Mouse (Mus musculus): Measurements from ENCODE around the gene Tbl1xr1. TPM values are rescaled to one million over a fixed set of nuclear protein-coding genes. Genes with fewer than 3 reads are reported as not detected.
A peak's percentile ranks its signal among the peaks of the same experiment; 100 is the strongest.

Gene Tbl1xr1
- 14.4 and 20.2 TPM in 2 replicates for polyA plus RNA-seq (2014; fragmentation: Nextera tagmentation; extraction: Ambion mirVana)

DNA sequence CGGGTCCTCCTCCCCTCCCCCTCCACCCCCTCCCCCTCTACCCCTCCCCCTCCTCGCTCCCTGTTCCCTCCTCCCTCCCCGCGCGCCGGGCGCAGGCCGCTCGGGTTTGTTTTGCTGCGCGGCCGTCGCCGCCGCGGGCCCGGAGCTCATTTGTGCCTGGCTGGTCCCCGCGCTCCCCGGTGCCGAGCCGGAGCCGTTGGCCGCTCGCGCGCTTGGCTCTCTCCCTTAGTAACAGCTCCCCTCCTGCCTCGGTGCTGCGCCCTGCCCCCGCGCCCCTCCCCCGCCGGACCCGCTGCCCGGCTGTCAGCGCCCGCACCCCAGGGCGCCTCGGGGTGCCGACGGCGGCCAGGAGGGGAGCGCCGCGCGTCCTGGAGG is at the start of gene Tbl1xr1:
Gene Tbl1xr1, plus strand, starts transcription at position 92 of the 375 bp plus-strand sequence.
- Histone ChIP-seq H3K36me3 (ENCODE audit: control insufficient read depth, insufficient read depth, low read length) (no peaks in the 10 kb centered on the region), H3K9ac (ENCODE audit: low read length) (peak within 1 kb of the TSS; percentile 94), H3K4me1 (ENCODE audit: control insufficient read depth, insufficient read depth, low read length) (peaks cover 28% of the 10 kb centered on the region), H3K9me3 (replicated peaks; ENCODE audit: control insufficient read depth, low read length) (no peaks in the 10 kb centered on the region), H3K4me3 (ENCODE audit: low read depth, low read length) (peak within 1 kb of the TSS; percentile 89), H3K27me3 (replicated peaks; ENCODE audit: control insufficient read depth, insufficient read depth, low read length) (no peaks in the 10 kb centered on the region), H3K27ac (ENCODE audit: low read depth, low read length) (peak within 1 kb of the TSS; percentile 99), H3K4me2 (ENCODE audit: low read length) (peak within 1 kb of the TSS; percentile 75)
- DNase-seq (ENCODE audit: low spot score) = peak; percentile 95
- WGBS = 1% methylated on average over 28 of the region's 46 CpGs
- ATAC-seq = peak; percentile 91

DNA sequence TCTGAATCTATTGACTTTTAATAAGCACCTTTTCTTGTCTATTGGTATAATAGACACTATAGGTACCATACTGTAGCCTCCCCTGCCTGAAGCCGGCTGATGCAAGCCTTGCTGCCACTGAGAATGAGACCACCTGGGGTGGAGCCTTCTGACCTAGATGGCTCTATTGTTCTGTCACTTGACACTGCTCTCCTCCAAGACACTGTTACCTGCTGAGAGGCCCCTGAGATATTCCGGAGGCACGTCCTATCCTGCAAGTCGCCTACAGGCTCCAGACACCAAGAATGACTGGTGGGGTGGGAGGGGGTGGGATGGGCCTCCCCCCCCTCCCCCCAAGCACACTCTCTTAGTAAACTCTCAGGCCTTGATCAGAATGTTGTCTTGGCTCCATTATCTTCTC is 38.4 kb upstream of the Tbl1xr1 start:
- Histone ChIP-seq H3K4me3 (ENCODE audit: low read depth, low read length) (no peak overlapping the region), H3K4me2 (ENCODE audit: low read length) (no peak overlapping the region), H3K27ac (ENCODE audit: low read depth, low read length) (no peak overlapping the region), H3K9ac (ENCODE audit: low read length) (no peak overlapping the region), H3K36me3 (ENCODE audit: control insufficient read depth, insufficient read depth, low read length) (no peaks in the 10 kb centered on the region), H3K9me3 (replicated peaks; ENCODE audit: control insufficient read depth, low read length) (no peaks in the 10 kb centered on the region), H3K4me1 (ENCODE audit: control insufficient read depth, insufficient read depth, low read length) (no peaks in the 10 kb centered on the region), H3K27me3 (replicated peaks; ENCODE audit: control insufficient read depth, insufficient read depth, low read length) (no peaks in the 10 kb centered on the region)
- no peak for DNase-seq (ENCODE audit: low spot score)
- ATAC-seq = no peak
- WGBS = 10% methylated on average over 4 of the region's 4 CpGs

DNA sequence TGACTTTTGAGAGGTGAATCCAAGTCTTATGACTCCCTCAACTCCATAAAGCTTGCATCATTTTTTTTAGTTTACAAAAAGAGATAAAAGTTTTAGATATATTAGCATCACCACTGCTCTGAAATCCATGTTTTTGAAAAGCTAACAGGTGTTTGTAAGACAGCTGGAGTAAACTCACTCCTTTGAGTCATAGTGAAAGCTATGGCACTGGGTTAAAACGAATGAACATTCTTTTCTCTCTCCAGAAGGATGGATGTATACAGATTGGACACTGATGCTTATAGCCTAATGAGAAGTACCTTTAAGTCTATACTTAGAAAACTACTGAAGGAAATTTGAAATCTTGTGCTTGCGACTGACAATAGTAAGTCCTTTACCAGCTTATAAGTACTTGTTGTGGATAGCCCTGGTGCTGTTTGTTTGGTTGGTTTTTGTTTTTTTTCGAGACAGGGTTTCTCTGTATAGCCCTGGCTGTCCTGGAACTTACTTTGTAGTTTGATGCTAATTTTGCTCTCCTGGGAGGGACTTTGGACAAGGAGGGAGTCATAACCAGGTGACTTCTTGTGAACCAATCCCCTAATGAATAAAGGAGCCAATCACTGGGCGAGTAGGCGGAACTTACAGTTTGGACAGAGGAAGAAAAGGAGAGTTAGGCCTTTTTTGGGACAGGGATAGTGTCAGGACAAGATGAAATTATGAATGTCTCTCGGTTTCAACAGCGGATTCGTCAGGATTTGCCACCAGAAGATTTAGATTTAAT is 37.2 kb upstream of the Tbl1xr1 start:
- no peak for ATAC-seq
- no peaks in the 10 kb centered on the region for H3K4me1 ChIP-seq (ENCODE audit: control insufficient read depth, insufficient read depth, low read length)
- no peaks in the 10 kb centered on the region for H3K9me3 ChIP-seq (replicated peaks; ENCODE audit: control insufficient read depth, low read length)

DNA sequence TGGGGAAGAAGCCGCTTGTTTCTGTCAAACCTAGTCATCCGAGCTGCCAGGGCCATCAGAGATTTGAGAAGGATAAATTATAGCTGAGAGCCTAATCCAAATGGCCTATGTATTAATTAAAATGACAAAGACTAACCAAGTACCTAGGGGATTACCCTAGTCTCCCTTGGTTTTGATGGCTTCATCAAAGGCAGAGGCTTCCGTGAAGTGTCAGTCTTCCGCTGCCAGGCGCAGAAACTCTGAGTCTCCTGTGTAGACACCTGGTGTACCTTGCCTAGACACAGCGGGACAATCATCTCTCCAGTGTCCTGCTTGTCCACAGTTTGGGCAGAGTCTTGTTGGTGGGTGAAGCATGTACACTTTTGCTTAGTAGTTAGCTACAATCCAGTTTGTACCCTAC is 35.8 kb upstream of the Tbl1xr1 start:
- Histone ChIP-seq H3K4me3 (ENCODE audit: low read depth, low read length) (no peak overlapping the region), H3K27me3 (replicated peaks; ENCODE audit: control insufficient read depth, insufficient read depth, low read length) (no peaks in the 10 kb centered on the region), H3K27ac (ENCODE audit: low read depth, low read length) (no peak overlapping the region), H3K9ac (ENCODE audit: low read length) (no peak overlapping the region), H3K36me3 (ENCODE audit: control insufficient read depth, insufficient read depth, low read length) (no peaks in the 10 kb centered on the region), H3K4me2 (ENCODE audit: low read length) (no peak overlapping the region), H3K4me1 (ENCODE audit: control insufficient read depth, insufficient read depth, low read length) (no peaks in the 10 kb centered on the region), H3K9me3 (replicated peaks; ENCODE audit: control insufficient read depth, low read length) (no peaks in the 10 kb centered on the region)
- 81% methylated on average over 6 of the region's 6 CpGs for WGBS
- no peak for DNase-seq (ENCODE audit: low spot score)
- no peak for ATAC-seq

More for the DNA sequence above, 37.2 kb upstream of the Tbl1xr1 start:
- H3K27me3 ChIP-seq (replicated peaks; ENCODE audit: control insufficient read depth, insufficient read depth, low read length) = no peaks in the 10 kb centered on the region
- DNase-seq (ENCODE audit: low spot score) = no peak
- H3K27ac ChIP-seq (ENCODE audit: low read depth, low read length) = no peak overlapping the region
- H3K9ac ChIP-seq (ENCODE audit: low read length) = no peak overlapping the region
- no peak overlapping the region for H3K4me2 ChIP-seq (ENCODE audit: low read length)
- no peak overlapping the region for H3K4me3 ChIP-seq (ENCODE audit: low read depth, low read length)
- 90% methylated on average over 8 of the region's 8 CpGs for WGBS
- no peaks in the 10 kb centered on the region for H3K36me3 ChIP-seq (ENCODE audit: control insufficient read depth, insufficient read depth, low read length)

DNA sequence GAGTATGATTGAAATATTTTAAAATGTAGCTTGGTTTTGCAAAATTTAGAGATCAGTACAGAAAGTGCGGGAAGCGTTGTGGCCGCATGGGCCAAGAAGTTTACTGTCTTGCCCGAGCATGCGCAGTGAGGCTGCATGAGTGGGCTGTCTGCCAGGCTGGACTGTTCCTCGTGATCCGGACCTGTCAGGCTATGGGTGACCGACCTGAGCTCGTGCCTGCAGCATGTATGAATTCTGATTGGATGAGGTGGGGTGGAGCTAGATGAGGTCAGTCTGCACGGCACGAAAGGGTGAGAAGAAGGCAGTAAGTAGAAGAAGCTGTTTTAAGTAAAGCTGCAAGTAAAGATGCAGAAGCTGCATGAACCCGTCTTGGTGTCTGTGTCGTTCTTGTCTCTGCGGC is 29.2 kb upstream of the Tbl1xr1 start:
- Histone ChIP-seq H3K36me3 (ENCODE audit: control insufficient read depth, insufficient read depth, low read length) (no peaks in the 10 kb centered on the region), H3K4me1 (ENCODE audit: control insufficient read depth, insufficient read depth, low read length) (no peaks in the 10 kb centered on the region), H3K27ac (ENCODE audit: low read depth, low read length) (no peak overlapping the region), H3K4me2 (ENCODE audit: low read length) (no peak overlapping the region), H3K9ac (ENCODE audit: low read length) (no peak overlapping the region), H3K27me3 (replicated peaks; ENCODE audit: control insufficient read depth, insufficient read depth, low read length) (no peaks in the 10 kb centered on the region), H3K9me3 (replicated peaks; ENCODE audit: control insufficient read depth, low read length) (no peaks in the 10 kb centered on the region), H3K4me3 (ENCODE audit: low read depth, low read length) (no peak overlapping the region)
- DNase-seq (ENCODE audit: low spot score) (no peak), ATAC-seq (no peak)
- WGBS = 89% methylated on average over 14 of the region's 14 CpGs

DNA sequence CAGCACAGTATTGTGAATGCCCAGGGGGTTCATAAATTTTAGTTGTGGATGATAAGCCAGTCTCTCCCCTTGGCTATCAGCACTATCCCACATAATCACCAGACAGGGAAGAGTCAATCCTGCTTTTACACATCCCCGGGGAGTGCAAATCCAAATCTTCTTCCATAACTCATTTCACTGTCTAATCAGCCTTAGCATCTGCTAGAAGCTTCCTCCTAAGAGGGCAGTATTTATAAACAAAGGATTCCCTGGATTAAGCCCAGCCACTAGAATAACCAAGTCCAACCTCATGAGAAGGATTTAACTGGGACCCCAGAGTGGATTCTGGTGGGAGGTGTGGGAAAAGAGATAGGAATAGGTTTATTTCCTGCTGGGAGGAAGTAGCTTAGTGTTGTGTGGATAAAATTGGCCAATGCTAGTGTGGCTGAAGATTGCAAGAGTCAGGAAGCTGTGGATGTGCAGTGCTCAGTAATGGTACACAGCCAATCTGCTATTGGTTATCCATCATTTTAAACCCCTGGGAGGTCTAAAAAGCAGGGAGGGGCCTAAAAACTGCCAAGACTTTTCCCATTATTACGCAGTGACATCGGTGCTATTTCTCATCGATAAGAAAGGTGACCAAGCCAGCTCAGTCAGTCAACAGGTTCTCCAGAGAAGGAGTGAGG is 19.7 kb upstream of the Tbl1xr1 start:
- no peaks in the 10 kb centered on the region for H3K9me3 ChIP-seq (replicated peaks; ENCODE audit: control insufficient read depth, low read length)
- no peaks in the 10 kb centered on the region for H3K27me3 ChIP-seq (replicated peaks; ENCODE audit: control insufficient read depth, insufficient read depth, low read length)
- H3K4me3 ChIP-seq (ENCODE audit: low read depth, low read length) = no peak overlapping the region
- ATAC-seq (no peak), DNase-seq (ENCODE audit: low spot score) (no peak)
- no peak overlapping the region for H3K4me2 ChIP-seq (ENCODE audit: low read length)
- no peak overlapping the region for H3K27ac ChIP-seq (ENCODE audit: low read depth, low read length)
- H3K9ac ChIP-seq (ENCODE audit: low read length) = no peak overlapping the region
- H3K36me3 ChIP-seq (ENCODE audit: control insufficient read depth, insufficient read depth, low read length) = no peaks in the 10 kb centered on the region
- H3K4me1 ChIP-seq (ENCODE audit: control insufficient read depth, insufficient read depth, low read length) = no peaks in the 10 kb centered on the region
- WGBS = 93% methylated on average over 4 of the region's 4 CpGs

DNA sequence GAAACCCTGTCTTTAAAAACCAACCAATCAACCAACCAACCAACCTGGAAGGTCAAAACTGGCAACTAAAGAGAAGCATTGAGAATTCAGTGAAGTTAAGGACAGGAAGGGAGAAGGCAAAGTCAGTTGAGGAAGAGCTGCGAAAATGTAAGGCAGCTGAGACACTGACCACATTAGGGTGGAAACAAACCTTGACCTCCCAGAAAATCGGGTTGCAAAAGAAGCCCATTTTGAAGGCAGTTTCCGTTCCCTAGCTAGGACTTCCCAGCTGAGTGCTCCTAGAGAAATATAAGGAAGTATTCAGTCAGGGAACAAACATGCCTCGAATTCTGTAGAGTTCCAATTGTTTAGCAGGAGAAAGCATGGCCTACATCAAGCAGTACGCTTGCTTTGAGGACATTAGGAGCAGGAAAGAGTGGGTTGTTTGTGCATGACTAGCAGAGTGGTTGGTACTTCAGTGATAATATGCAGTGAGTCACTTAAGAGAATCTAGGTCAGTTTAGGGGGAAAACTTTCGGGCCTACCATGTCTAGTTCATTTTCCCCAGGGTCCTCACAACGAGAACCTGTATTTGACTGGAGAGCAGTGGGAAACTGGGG is 18.1 kb upstream of the Tbl1xr1 start:
- ATAC-seq = no peak

DNA sequence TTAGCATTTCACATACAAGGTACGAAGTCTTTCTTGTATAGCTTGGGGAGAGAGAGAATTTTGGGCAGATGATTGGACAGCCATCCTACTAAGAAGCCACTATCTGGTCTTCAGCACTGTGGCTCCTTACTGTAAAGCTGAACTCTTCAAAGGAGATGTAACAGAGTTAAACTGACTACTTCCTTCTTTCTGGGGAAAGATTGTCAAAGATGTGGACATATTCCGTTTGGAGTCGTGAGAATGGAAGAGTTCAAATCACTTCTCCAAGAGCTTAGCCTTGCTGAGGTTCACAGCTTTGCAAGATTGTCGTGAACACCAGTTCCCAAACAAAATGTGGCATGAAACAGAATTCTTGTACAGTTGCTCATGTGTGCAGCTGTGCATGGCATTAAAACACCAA is 15.3 kb upstream of the Tbl1xr1 start:
- H3K4me2 ChIP-seq (ENCODE audit: low read length) = no peak overlapping the region
- WGBS = 91% methylated on average over 4 of the region's 4 CpGs
- ATAC-seq = no peak
- no peaks in the 10 kb centered on the region for H3K27me3 ChIP-seq (replicated peaks; ENCODE audit: control insufficient read depth, insufficient read depth, low read length)
- no peak for DNase-seq (ENCODE audit: low spot score)
- no peaks in the 10 kb centered on the region for H3K4me1 ChIP-seq (ENCODE audit: control insufficient read depth, insufficient read depth, low read length)
- H3K27ac ChIP-seq (ENCODE audit: low read depth, low read length) = no peak overlapping the region
- no peaks in the 10 kb centered on the region for H3K36me3 ChIP-seq (ENCODE audit: control insufficient read depth, insufficient read depth, low read length)
- no peaks in the 10 kb centered on the region for H3K9me3 ChIP-seq (replicated peaks; ENCODE audit: control insufficient read depth, low read length)
- H3K4me3 ChIP-seq (ENCODE audit: low read depth, low read length) = no peak overlapping the region
- no peak overlapping the region for H3K9ac ChIP-seq (ENCODE audit: low read length)

More for the DNA sequence above, 18.1 kb upstream of the Tbl1xr1 start:
- WGBS = 85% methylated on average over 7 of the region's 7 CpGs
- Histone ChIP-seq H3K4me3 (ENCODE audit: low read depth, low read length) (no peak overlapping the region), H3K27me3 (replicated peaks; ENCODE audit: control insufficient read depth, insufficient read depth, low read length) (no peaks in the 10 kb centered on the region), H3K9me3 (replicated peaks; ENCODE audit: control insufficient read depth, low read length) (no peaks in the 10 kb centered on the region), H3K36me3 (ENCODE audit: control insufficient read depth, insufficient read depth, low read length) (no peaks in the 10 kb centered on the region), H3K9ac (ENCODE audit: low read length) (no peak overlapping the region), H3K4me2 (ENCODE audit: low read length) (no peak overlapping the region), H3K27ac (ENCODE audit: low read depth, low read length) (no peak overlapping the region), H3K4me1 (ENCODE audit: control insufficient read depth, insufficient read depth, low read length) (no peaks in the 10 kb centered on the region)
- no peak for DNase-seq (ENCODE audit: low spot score)

DNA sequence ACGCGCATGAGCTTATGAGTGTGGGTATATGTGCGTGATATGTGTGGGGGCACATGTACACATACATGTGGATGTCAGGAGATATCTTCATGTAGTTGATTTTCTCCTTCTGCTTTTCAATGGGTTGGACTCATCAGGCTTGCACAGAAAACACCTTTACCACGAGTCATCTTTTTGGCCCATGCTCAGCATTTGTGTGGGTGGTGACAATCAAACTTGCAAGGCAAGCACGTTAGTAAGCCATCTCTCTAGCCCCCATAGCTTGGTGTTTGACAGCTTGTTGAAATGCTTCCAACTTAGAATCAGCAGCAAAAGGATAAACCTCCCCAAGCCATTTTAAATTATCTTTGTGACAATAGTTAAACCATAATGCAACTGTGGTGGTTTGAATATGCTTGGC is 7.8 kb upstream of the Tbl1xr1 start:
- no peaks in the 10 kb centered on the region for H3K4me1 ChIP-seq (ENCODE audit: control insufficient read depth, insufficient read depth, low read length)
- no peak overlapping the region for H3K4me2 ChIP-seq (ENCODE audit: low read length)
- H3K36me3 ChIP-seq (ENCODE audit: control insufficient read depth, insufficient read depth, low read length) = no peaks in the 10 kb centered on the region
- H3K27me3 ChIP-seq (replicated peaks; ENCODE audit: control insufficient read depth, insufficient read depth, low read length) = no peaks in the 10 kb centered on the region
- ATAC-seq (no peak), DNase-seq (ENCODE audit: low spot score) (no peak)
- H3K27ac ChIP-seq (ENCODE audit: low read depth, low read length) = no peak overlapping the region
- H3K9me3 ChIP-seq (replicated peaks; ENCODE audit: control insufficient read depth, low read length) = no peaks in the 10 kb centered on the region
- H3K4me3 ChIP-seq (ENCODE audit: low read depth, low read length) = no peak overlapping the region
- WGBS = 76% methylated on average over 5 of the region's 5 CpGs
- no peak overlapping the region for H3K9ac ChIP-seq (ENCODE audit: low read length)
